Mouse (Mus musculus) limb, embryonic 13.5 days (tissue): ENCODE measurements around the gene Psmb3. TPM values are rescaled to one million over a fixed set of nuclear protein-coding genes. Genes with fewer than 3 reads are reported as not detected.

Source experiments
- ATAC-seq: fragments of 200-750 bp; cut with Nextera tagmentation; 2 replicates; pipeline ENCODE4 v1.8.0; 2017; ENCODE audit warnings: low read depth, moderate number of reproducible peaks, moderate TSS enrichment; ENCODE audit not compliant: low FRiP score
- H3K27ac ChIP-seq: fragments of 300-500 bp; sonication (generic); 2 replicates; pipeline ENCODE4 v1.5.1; 2015; ENCODE audit warnings: inconsistent platforms, mild to moderate bottlenecking, moderate library complexity
- H3K27me3 ChIP-seq: fragments of 300-500 bp; sonication (generic); 2 replicates; pipeline ENCODE4 v1.6.1; 2015; ENCODE audit warnings: mild to moderate bottlenecking, inconsistent platforms
- H3K36me3 ChIP-seq: fragments of 300-500 bp; sonication (generic); 2 replicates; pipeline ENCODE4 v1.6.1; 2015; ENCODE audit warnings: inconsistent platforms, mild to moderate bottlenecking, moderate library complexity
- H3K4me1 ChIP-seq: fragments of 300-500 bp; sonication (generic); 2 replicates; pipeline ENCODE4 v1.6.1; 2015; ENCODE audit warnings: inconsistent platforms
- H3K4me2 ChIP-seq: fragments of 300-500 bp; sonication (generic); replicated peaks from 2 replicates; pipeline ENCODE4 v1.6.1; 2015; ENCODE audit warnings: inconsistent platforms, mild to moderate bottlenecking, moderate library complexity
- H3K4me3 ChIP-seq: fragments of 300-500 bp; sonication (generic); 2 replicates; pipeline ENCODE4 v1.5.1; 2015; ENCODE audit warnings: moderate library complexity, mild to moderate bottlenecking, inconsistent platforms
- H3K9ac ChIP-seq: fragments of 300-500 bp; sonication (generic); 2 replicates; pipeline ENCODE4 v1.6.1; 2015; ENCODE audit warnings: mild to moderate bottlenecking, inconsistent platforms
- H3K9me3 ChIP-seq: fragments of 300-500 bp; sonication (generic); 2 replicates; pipeline ENCODE4 v1.6.1; 2016; ENCODE audit warnings: inconsistent platforms
- WGBS: fragments of 180-500 bp; shearing (Covaris S2); methylation state at CpG from one replicate; pipeline ENCODE4 v1.1.7; 2015; 5-methylcytosine and 5-hydroxymethylcytosine counted together
- polyA plus RNA-seq: library from polyadenylated mRNA; unstranded; fragments of >200 nt; fragmentation: Nextera tagmentation; extraction: Ambion mirVana; gene quantifications from 2 replicates; pipeline ENCODE4 v1.2.1, GENCODE M21; 2015

Gene Psmb3
- polyA plus RNA-seq, 1 experiment from 2014 or later: 490 TPM

- H3K4me1 ChIP-seq: peaks cover 48% of the 10 kb centered on the region
- ATAC-seq: no peak
- H3K4me3 ChIP-seq: peak overlapping the region; percentile 90
- H3K27me3 ChIP-seq: peaks cover 21% of the 10 kb centered on the region
- peak overlapping the region; percentile 87; the same call in 1 of the 2 replicates for H3K9ac ChIP-seq
- no peaks in the 10 kb centered on the region for H3K9me3 ChIP-seq
- peak overlapping the region; percentile 92 for H3K4me2 ChIP-seq
- peak overlapping the region; percentile 15; the same call in 1 of the 2 replicates for H3K27ac ChIP-seq
- H3K36me3 ChIP-seq: peaks cover 21% of the 10 kb centered on the region
- under 1% methylated on average over 21 of the region's 21 CpGs for WGBS
Observed at GRCm38 (mm10) chr11:97662207-97662892, 40.8 kb upstream of the Psmb3 start.

DNA sequence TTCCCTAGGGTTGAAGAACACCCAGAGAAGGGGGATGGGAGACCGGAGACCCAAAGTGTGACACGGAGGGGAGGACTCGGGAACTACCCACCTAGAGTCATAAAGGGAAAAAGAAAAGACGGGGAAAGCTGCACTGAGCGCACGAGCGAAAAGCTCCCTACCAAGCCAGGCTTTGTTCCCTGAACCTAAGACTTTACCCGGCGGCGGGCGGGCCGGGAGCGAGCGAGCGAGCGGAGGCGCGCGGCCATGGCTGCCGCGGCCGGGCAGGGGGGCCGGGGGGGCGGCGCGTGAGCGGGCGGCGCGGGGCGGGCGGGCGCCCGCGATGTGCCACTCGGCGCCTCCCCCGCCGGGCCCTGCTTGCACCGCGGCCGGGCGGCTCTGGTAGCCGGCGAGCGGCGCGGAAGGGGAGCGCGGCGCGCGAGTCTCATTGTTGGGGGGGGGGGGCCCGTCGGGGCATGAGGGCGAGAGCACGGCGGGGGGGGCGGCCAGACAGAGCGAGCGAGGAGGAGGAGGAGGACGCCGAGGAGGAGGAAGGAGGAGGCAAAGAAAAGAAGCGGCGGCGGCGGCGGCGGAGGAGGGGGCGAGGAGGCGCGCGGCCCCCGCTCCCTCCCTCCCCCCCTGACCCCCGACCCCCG, 40.2 kb upstream of the Psmb3 start, which contains the start of gene Mllt6:
TSS of gene Mllt6 (plus strand) at position 522 of the 635 bp plus-strand sequence.
- peak within 1 kb of the TSS; percentile 85 for H3K27ac ChIP-seq
- H3K4me3 ChIP-seq: peak within 1 kb of the TSS; percentile 90
- WGBS: under 1% methylated on average over 28 of the region's 76 CpGs
- H3K27me3 ChIP-seq: peaks cover 21% of the 10 kb centered on the region
- peak within 1 kb of the TSS; percentile 87 for H3K9ac ChIP-seq
- peak within 1 kb of the TSS; percentile 92 for H3K4me2 ChIP-seq
- H3K4me1 ChIP-seq: peaks cover 48% of the 10 kb centered on the region
- peak; percentile 44; the same call in 1 of the 2 replicates for ATAC-seq
- H3K9me3 ChIP-seq: no peaks in the 10 kb centered on the region
- peaks cover 27% of the 10 kb centered on the region for H3K36me3 ChIP-seq

- Histone ChIP-seq H3K36me3 (peaks cover 34% of the 10 kb centered on the region), H3K4me1 (peaks cover 47% of the 10 kb centered on the region), H3K4me3 (peak overlapping the region; percentile 90), H3K27me3 (peaks cover 21% of the 10 kb centered on the region), H3K9ac (peak overlapping the region; percentile 87), H3K27ac (peak overlapping the region; percentile 85), H3K9me3 (no peaks in the 10 kb centered on the region), H3K4me2 (peak overlapping the region; percentile 92)
- 1% methylated on average over 46 of the region's 57 CpGs for WGBS
- ATAC-seq: 0 out of 2 replicates have a peak, but pooled peaks have one; percentile 3
Observed at GRCm38 (mm10) chr11:97663528-97664338, 39.5 kb upstream of the Psmb3 start.

DNA sequence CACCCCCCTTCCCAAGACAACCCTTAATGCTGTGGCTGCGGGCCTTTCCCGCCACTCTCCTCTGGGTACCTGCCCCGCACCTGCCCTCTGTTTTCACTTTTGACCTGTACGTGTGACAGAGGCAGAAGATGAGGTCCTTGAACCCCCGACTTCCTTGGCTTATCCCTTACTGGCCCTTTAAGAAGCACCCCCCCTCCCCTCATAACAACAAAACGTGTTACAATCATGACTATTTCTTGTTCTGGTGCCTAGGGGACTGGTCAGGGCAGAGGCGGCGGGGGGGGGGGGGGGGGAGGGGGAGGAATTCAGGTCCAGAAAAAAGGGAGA, 38.9 kb upstream of the Psmb3 start:
- Histone ChIP-seq H3K9ac (peak overlapping the region; percentile 87), H3K27ac (peak overlapping the region; percentile 85)
- 0% methylated on average over 7 of the region's 8 CpGs for WGBS

DNA sequence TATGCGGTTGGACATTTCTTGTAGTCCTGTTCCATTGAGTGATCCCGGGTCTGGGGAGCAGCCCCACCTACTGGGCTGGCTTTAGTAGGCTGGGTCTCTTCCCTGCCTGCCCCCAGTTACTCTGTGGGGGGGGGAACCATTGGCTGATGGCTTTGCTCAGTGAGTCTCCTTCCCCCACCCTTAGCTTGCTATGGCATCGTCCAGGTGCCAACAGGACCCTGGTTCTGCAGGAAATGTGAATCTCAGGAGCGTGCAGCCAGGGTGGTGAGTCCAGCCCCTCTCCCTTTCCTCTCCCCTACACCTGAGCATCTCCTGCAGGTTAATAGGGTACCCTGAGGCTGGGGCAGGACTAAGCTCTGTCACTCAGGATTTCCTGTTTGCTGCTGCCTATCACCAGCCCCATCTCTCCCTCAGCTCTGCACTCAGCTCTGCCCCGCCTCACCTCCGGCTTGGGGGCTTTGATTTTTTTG, 38.4 kb upstream of the Psmb3 start:
- peak overlapping the region; percentile 87; the same call in 1 of the 2 replicates for H3K9ac ChIP-seq

More for the DNA sequence above, 38.9 kb upstream of the Psmb3 start:
- Histone ChIP-seq H3K4me3 (peak overlapping the region; percentile 90), H3K4me1 (peaks cover 41% of the 10 kb centered on the region), H3K4me2 (peak overlapping the region; percentile 92), H3K36me3 (peaks cover 40% of the 10 kb centered on the region), H3K27me3 (peaks cover 21% of the 10 kb centered on the region), H3K9me3 (no peaks in the 10 kb centered on the region)
- no peak for ATAC-seq

GRCm38 (mm10) chr11:97665431-97665830, 37.8 kb upstream of the Psmb3 start:
- peaks cover 45% of the 10 kb centered on the region for H3K4me1 ChIP-seq
- peak overlapping the region; percentile 90 for H3K4me3 ChIP-seq
- no peak for ATAC-seq

More for the DNA sequence above, 38.4 kb upstream of the Psmb3 start:
- Histone ChIP-seq H3K27ac (no peak overlapping the region), H3K4me2 (peak overlapping the region; percentile 92), H3K9me3 (no peaks in the 10 kb centered on the region), H3K4me3 (peak overlapping the region; percentile 90), H3K27me3 (peaks cover 21% of the 10 kb centered on the region), H3K4me1 (peaks cover 40% of the 10 kb centered on the region), H3K36me3 (peaks cover 45% of the 10 kb centered on the region)
- 30% methylated on average over 6 of the region's 6 CpGs for WGBS
- no peak for ATAC-seq

DNA sequence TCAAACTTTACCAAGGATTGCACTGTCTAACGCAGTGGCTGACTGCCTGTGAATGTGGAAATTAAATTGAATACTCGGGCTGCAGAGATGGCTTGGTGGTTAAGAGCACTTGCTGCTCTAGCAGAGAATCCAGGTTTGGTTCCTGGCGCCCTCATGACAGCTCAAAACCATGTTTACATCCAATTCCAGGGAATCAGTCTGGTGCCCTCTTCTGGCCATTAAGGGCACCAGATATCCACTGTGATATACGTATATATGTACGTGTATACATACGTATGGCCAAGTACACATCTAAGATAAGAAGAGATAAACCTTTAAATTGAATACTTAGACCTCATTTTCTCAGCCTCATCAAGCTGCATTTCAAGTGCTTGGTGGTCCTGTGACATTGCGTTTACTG, 37.0 kb upstream of the Psmb3 start:
- Histone ChIP-seq H3K36me3 (peaks cover 59% of the 10 kb centered on the region), H3K9me3 (no peaks in the 10 kb centered on the region), H3K27ac (no peak overlapping the region), H3K4me2 (no peak overlapping the region), H3K27me3 (peaks cover 14% of the 10 kb centered on the region), H3K4me1 (peaks cover 38% of the 10 kb centered on the region), H3K4me3 (no peak overlapping the region), H3K9ac (no peak overlapping the region)
- 90% methylated on average over 7 of the region's 7 CpGs for WGBS
- no peak for ATAC-seq

More at GRCm38 (mm10) chr11:97665431-97665830, 37.8 kb upstream of the Psmb3 start:
- Histone ChIP-seq H3K4me2 (peak overlapping the region; percentile 92), H3K9me3 (no peaks in the 10 kb centered on the region), H3K27me3 (peaks cover 21% of the 10 kb centered on the region), H3K9ac (no peak overlapping the region), H3K27ac (no peak overlapping the region), H3K36me3 (peaks cover 51% of the 10 kb centered on the region)
- WGBS: 92% methylated on average over 13 of the region's 13 CpGs

- Histone ChIP-seq H3K9ac (no peak overlapping the region), H3K36me3 (peaks cover 65% of the 10 kb centered on the region), H3K4me3 (no peak overlapping the region), H3K9me3 (no peaks in the 10 kb centered on the region), H3K4me1 (peaks cover 32% of the 10 kb centered on the region), H3K27ac (no peak overlapping the region), H3K27me3 (peaks cover 9% of the 10 kb centered on the region), H3K4me2 (no peak overlapping the region)
- ATAC-seq: no peak
- WGBS: 89% methylated on average over 15 of the region's 15 CpGs
Observed at GRCm38 (mm10) chr11:97666794-97667193, 36.4 kb upstream of the Psmb3 start.

DNA sequence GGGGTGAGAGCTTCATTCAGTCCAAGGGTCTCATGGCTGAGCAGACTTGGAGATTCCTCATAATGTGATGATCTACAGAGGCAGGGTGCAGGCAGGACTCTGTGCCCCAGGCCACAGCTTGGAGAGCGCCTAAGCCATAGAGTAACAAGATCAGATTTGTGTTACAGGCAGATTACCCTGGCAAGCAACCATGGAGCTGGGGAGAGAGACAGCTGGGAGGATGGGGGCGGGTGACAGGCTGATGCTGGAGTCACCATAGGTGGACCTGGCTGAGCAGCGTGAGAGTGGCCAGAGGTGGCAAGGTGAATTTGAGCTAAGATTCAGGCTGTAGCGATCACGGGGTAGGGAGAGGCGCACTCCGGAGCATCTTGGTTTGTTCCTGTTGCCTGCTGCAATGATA, 35.0 kb upstream of the Psmb3 start:
- Histone ChIP-seq H3K9me3 (no peaks in the 10 kb centered on the region), H3K9ac (no peak overlapping the region), H3K4me3 (no peak overlapping the region), H3K27ac (no peak overlapping the region), H3K27me3 (no peaks in the 10 kb centered on the region), H3K4me2 (no peak overlapping the region), H3K4me1 (peaks cover 22% of the 10 kb centered on the region), H3K36me3 (peaks cover 79% of the 10 kb centered on the region)
- WGBS: 88% methylated on average over 7 of the region's 7 CpGs
- ATAC-seq: no peak

GRCm38 (mm10) chr11:97669268-97669667, 33.9 kb upstream of the Psmb3 start:
- ATAC-seq: no peak
- Histone ChIP-seq H3K4me2 (no peak overlapping the region), H3K27me3 (no peaks in the 10 kb centered on the region), H3K9ac (0 out of 2 replicates have a peak overlapping the region, but pooled peaks have one; percentile 35), H3K4me3 (no peak overlapping the region), H3K27ac (no peak overlapping the region), H3K36me3 (peaks cover 90% of the 10 kb centered on the region), H3K4me1 (peaks cover 22% of the 10 kb centered on the region), H3K9me3 (no peaks in the 10 kb centered on the region)
- 67% methylated on average over 15 of the region's 15 CpGs for WGBS

GRCm38 (mm10) chr11:97669829-97670228, 33.4 kb upstream of the Psmb3 start:
- ATAC-seq: no peak
- Histone ChIP-seq H3K27me3 (no peaks in the 10 kb centered on the region), H3K36me3 (peaks cover 95% of the 10 kb centered on the region), H3K9me3 (no peaks in the 10 kb centered on the region), H3K4me1 (peaks cover 17% of the 10 kb centered on the region), H3K9ac (peak overlapping the region; percentile 35; the same call in 1 of the 2 replicates), H3K4me3 (no peak overlapping the region), H3K27ac (no peak overlapping the region), H3K4me2 (no peak overlapping the region)
- 40% methylated on average over 6 of the region's 6 CpGs for WGBS
